Mouse (Mus musculus) layer of hippocampus, adult 9-10 months (tissue): ENCODE measurements around the gene Gng2.

Source experiments
- DNase-seq: peaks from one replicate; pipeline ENCODE4 v3.0.0; 2022; ENCODE audit warnings: low spot score

Gng2 gene

DNA sequence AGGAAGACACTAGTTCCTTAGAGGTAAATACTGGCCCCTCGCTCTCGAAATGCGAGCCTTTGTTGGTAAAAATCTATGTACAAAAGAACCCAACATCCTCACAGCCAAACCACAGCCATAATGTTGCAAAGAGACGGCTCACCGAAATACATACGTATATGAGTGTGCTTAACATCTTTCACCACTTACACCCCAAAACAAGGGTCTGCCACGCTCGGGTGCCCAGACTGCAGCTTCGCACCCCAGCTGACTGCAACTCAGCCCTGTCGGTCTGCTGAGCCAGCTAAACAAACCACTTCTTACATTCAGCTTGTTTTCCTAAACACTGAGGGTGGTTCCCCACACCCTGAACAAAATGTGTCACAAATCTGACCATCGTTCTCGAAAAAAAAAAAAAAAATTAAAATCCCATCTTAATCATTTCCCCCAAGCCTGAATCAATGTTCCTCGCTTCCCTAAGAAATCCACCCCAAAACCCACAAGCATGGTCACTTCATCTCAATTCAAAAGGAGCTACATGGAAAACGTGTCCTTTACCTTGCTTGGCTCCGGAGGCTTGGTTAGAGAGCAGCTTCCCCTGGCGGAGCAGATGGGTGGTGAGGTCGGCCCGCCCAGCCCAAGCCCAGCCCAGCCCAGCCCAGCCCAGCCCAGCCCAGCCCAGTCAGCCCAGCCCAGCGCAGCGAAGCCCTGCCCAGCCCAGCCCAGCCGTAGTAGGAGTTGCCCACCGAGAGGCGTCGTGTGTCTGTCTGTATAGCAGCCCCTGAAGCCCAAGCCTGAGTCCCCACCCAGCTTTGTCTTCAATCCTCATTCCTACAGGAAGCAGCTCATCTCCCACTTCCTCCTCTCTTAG is 781 bp downstream of the Gng2 start:
- DNase-seq, result no peak

DNA sequence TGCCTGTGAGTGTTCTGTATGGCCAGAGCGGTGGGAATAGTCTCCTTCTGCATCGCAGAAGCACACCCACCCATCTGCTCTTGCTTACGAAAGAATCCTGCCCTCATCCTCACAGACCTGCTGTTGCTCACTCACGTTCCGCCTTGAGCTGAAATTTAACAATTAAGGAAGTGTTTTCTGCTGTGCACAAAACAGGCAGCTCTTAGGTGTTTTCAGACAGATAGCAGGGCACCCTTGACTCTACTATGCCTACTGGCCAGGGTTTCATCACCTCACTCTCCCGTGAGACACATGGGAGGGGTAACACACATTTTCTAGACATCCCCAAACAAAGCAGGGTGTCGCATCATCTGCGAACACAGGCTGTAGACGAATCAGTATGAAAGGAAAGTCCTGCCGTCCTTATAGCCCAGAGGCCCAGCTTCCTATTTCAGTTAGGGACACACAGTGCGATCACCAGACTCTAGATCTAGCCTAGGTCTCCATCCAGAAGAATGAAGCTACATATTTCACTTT is 2.4 kb downstream of the Gng2 start:
- DNase-seq, result no peak

DNA sequence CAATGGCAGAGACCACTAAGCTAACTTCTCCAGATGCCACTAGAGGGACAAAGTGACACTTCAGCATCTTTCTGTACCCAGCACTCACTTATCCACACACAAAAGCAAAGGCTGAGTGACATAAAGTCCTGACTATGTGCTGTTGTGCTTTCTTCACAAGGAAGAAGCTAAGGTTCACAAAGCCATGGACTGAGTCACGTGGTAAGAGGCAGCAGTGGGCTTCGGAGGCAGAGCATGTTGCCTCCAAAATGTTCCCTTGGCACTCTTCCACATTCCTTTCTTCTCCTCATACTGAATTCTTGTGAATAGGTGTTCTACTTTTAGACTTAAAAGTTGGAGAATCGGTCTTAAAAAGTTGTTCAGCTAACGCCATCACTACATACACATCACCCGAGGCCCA is 3.0 kb downstream of the Gng2 start:
- DNase-seq, result no peak

- no peak for DNase-seq
These were observed 5.0 kb downstream of the Gng2 start for GRCm38 (mm10) chr14:19972316-19973029.

- no peak for DNase-seq
These were observed 6.6 kb downstream of the Gng2 start for GRCm38 (mm10) chr14:19970845-19971244.

- no peak for DNase-seq
These were observed 7.2 kb downstream of the Gng2 start for GRCm38 (mm10) chr14:19970106-19970785.

DNA sequence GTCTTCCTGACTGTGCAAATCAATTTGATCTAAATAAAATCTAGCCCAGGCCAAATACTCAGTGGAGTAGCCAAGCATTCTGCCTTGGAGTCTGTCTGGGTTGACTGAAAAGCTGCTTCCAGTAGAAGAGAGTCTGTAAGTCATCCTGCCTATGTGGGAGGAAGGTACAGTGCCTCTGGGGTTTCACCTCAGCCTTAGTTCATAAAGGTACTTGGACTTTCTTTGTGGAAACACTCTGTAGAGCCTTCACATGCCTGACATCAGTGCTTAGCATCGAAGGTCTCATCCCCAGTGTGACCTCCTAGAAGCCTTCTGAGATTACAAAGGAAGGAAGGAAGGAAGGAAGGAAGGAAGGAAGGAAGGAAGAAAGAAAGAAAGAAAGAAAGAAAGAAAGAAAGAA is 7.9 kb downstream of the Gng2 start:
- no peak for DNase-seq

DNA sequence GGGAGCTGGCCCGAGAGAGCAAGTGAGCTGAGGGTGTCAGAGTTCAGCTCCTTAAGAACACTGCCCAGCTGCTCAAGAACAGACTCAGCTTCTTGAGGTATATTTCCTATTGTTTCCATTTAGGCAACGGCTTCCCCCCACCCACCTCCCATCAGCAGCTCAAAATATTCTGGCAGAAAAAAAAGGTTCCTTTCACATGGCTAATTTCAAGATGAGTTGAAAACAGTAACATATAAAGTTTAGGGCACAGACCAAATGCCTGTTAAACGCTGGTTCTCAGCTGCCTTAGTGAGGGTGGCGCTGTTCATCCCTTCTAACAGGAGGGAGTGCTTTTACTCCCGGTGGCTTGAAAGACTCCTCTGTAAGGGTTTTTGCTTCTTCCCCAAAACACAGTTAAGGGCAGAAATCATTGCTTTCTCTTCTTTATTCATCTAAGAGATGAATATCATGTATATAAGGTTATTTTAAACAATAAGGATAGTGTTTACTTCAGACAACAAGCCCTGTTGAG is 8.4 kb downstream of the Gng2 start:
- DNase-seq, result no peak

DNA sequence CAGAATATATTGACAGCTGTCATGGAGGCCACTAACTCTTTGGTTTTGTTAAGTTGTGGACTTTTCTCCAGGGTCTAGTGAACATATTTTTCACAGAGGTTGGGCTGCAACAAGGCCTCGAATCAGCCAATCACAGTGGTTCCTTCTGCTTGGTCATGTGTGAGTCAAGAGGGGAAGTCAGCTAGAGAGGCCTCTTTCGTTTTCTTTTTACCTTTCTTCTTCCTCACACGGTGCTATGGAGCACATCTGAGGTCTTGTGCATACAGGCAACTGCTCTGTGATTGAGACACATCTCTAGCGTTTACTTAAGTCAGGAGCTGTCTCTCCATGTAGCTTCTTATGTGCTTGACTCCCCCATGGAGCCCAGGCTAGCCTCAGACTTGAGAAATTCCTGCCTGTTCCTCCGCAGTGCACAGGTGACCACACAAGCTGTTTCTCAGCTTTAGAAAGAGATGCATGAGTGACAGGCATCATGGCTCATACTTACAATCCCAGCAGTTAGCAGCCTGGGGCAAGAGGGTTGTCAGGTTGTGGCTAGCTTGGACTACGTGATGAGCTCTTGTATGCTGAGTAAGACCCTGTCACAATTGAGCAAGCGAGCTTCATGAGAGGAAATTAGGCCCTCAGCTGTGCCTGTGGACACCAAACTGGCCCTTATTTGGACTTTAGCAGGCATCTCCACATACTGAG is 9.0 kb downstream of the Gng2 start:
- no peak for DNase-seq

DNA sequence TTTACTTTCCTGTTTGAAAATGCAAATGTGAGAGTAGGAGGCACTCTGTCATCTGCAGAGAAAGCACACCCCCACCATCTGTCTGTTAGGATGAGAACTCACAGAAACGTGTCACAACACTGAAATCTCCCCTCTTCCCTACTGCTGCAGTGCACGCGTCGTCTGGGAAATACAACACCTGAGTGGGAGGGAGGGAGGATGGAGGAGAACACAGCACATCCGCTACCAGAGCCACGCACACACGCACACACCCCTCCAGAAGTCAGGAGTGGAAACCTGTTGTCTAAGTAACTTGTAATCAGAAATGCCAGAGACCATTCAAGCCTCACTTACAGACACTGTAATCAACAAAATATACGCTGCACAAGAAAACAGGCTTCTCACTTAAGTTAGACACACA is 9.9 kb downstream of the Gng2 start:
- no peak for DNase-seq

- DNase-seq, result no peak
These were observed 13.4 kb downstream of the Gng2 start for GRCm38 (mm10) chr14:19963961-19964505.

DNA sequence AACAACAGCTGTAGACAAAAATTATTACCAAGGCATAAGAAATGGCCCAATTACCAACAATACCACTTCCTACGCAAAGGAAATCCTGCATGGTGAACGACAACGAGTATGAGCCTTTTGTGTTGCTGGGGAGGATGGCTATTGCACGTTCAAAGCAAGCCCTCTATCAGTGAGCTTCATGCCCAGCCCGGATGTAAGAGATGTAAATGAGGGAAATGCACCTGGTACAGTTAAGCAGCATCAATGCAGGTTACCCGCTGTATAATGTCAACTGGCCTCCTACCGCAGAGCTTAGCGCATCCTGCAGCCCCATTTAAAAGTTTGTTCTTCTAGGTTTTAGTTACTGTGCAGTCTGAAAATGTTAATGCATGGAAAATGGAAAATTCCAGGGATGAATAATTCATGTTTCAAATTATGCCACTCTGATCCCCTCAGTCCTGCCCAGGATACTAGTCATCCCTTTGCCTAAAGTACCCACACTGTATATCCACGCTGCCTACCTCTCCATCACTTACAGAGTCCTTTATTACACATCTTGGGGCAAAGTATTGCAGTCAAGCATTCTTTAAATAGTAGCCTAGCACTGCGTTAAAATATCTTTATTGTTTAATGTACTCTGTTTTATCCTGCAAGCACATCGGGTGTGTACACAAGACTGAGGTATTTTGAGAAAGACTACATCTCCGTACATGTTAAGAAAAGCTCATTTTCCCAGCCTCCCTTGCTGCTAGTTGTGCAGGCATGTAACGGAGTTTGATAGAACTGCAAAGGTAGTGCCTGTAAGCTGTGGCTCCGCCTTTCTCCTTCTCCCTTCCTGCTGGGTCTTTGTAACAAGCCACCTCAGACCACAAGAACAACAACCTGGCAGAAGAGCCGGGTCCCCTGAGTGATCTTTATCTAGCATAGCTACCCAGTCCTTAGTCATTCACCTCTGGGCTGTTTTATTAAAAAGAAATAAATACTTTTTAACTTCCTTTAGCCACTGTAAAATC is 15.2 kb downstream of the Gng2 start:
- DNase-seq, result no peak

GRCm38 (mm10) chr14:19959860-19960259 is 17.6 kb downstream of the Gng2 start:
- no peak for DNase-seq

- no peak for DNase-seq
These were observed 22.4 kb downstream of the Gng2 start for GRCm38 (mm10) chr14:19955077-19955476.

DNA sequence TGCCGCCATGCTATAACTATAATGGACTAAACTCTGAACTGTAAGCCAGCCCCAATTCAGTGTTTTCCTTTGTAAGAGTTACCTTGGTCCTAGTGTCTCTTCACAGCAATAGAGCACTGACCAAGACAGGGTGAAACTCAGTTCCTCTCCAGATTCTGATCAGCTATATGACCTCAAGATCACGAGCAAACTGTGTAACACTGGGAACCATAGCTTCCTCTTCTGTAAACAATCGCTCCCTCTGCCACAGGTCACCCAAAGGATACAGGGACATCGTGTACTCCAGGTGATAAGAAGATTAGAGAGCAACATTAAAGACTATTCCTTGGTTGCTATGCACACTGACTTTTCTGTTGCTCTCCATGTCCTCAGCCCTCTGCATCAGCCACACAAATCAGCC is 26.6 kb downstream of the Gng2 start:
- no peak for DNase-seq

GRCm38 (mm10) chr14:19949475-19949874 is 28.0 kb downstream of the Gng2 start:
- DNase-seq, result no peak

GRCm38 (mm10) chr14:19946221-19946620 is 31.2 kb downstream of the Gng2 start:
- no peak for DNase-seq

- no peak for DNase-seq
These were observed 34.7 kb downstream of the Gng2 start for GRCm38 (mm10) chr14:19942732-19943131.

DNA sequence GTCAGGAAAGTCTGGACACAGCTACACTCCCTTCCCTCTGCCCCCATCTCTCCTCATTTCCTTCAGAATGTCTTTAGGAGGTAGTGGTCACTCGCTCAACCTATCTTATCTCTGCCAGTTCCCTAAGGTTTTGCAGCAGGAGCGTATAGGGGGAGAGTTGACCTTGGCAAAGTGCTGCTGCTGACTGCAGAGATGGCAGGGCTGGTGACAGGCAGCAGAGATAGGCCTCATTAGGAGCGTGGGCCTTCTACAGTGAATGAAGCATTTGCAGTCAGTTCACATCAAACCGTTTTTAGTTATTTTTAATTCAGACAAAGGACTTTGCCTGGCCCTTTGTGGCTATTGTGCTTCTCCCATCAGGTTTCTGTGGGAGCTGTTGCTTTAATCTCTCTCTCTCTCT is 35.1 kb downstream of the Gng2 start:
- DNase-seq, result no peak

DNA sequence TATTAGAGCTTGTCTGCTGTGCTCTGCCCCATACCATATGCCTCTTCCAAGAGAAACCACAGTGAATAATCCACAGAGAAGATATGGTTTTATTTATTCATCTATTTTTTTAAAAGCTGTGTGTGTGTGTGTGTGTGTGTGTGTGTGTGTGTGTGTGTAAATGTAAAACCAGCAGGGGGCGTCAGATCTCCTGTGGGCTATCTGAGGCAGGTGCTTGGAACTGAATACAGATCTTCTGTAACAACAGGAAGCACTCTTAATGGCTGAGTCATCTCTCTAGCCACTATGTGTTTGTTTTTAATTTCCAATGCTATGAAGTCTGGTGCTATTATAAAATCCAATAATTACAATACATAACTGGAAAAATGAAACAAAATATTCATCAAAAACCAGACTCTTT is 37.4 kb downstream of the Gng2 start:
- no peak for DNase-seq
